Mouse (Mus musculus) megakaryocyte-erythroid progenitor cell, adult 5 weeks (primary cell): ENCODE measurements around the gene Hpgd. TPM values are rescaled to one million over a fixed set of nuclear protein-coding genes. Genes with fewer than 3 reads are reported as not detected.

ENCODE experiments used
- polyA plus RNA-seq: library from polyadenylated mRNA; stranded (reverse); fragments of >175 nt; gene quantifications from 2 replicates; pipeline ENCODE4 v1.2.3, GENCODE M21; 2012

The Hpgd gene
- polyA plus RNA-seq, result 0.05 and 0.06 TPM in 2 replicates

DNA sequence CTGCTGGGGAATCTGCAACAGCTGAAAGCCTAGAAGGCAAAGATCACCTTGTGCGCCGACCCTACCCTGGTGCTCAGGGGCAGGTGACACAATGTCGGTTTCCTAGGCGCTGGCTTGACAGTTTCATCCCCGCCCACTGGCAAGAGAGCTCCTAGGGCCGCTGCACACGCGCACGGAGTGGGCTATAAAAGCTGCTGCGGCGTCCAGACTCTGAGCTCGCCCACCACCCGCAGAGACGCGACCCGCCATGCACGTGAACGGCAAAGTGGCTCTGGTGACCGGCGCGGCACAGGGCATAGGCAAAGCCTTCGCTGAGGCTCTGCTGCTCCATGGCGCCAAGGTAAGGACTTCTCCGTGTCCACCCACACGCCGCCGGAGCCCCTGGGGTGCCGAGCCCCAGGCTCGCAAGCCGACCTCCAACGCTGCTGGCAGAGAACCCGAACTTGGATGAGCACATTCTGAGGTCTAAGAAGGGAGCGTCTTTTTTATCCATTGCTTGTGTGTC, at the start of gene Hpgd:
Gene Hpgd, plus strand, starts transcription at position 213 of the 505 bp plus-strand sequence.

